11 mouse cellular contexts compared by ENCODE assay signal in genomic region chr19:39652381-39652780, GRCm38 (mm10). TPM values are rescaled to one million over a fixed set of nuclear protein-coding genes. Genes with fewer than 3 reads are reported as not detected.
"Had no signal": no experiment of that assay in that cellular context is flagged by ENCODE, and none has a peak within 500 bp of the region (broad histone marks: within the 10 kb centered on the region; RNA-seq: fewer than 3 reads in every experiment).

No protein-coding gene starts in this region.

- DNase-seq: retina, postnatal 1 day; right cerebral cortex, adult 18-20 months; right cerebral cortex, postnatal 25 days; right cerebral cortex, postnatal 4 days; spleen, adult 18-20 months; thymus, adult 18-20 months; thymus, adult 2 months; thymus, postnatal 14 days; thymus, postnatal 25 days; thymus, postnatal 4 days had no signal

RNA-seq across cellular contexts. Expression of gene Cyp2c67, which starts 3.5 kb away (rescaled TPM):
- total RNA-seq: neutrophil, adult 5-6 weeks had no signal
